Mouse (Mus musculus) liver, embryonic 16.5 days (tissue): ENCODE measurements around the gene B3gnt7. TPM values are rescaled to one million over a fixed set of nuclear protein-coding genes. Genes with fewer than 3 reads are reported as not detected.
A peak's percentile ranks its signal among the peaks of the same experiment; 100 is the strongest.

Source experiments
- ATAC-seq: fragments of 200-750 bp; cut with Nextera tagmentation; 2 replicates; pipeline ENCODE4 v1.8.0; 2017; ENCODE audit warnings: low read depth, mild to moderate bottlenecking, moderate number of reproducible peaks, moderate library complexity
- H3K27ac ChIP-seq: fragments of 300-500 bp; sonication (generic); 2 replicates; pipeline ENCODE4 v1.5.1; 2014; ENCODE audit warnings: mild to moderate bottlenecking, low read length
- H3K27me3 ChIP-seq: fragments of 300-500 bp; sonication (generic); 2 replicates; pipeline ENCODE4 v1.6.1; 2014; ENCODE audit warnings: low read depth, low read length, mixed read lengths; ENCODE audit not compliant: control insufficient read depth, insufficient read depth
- H3K36me3 ChIP-seq: fragments of 300-500 bp; sonication (generic); 2 replicates; pipeline ENCODE4 v1.6.1; 2014; ENCODE audit warnings: mild to moderate bottlenecking; ENCODE audit not compliant: control insufficient read depth, insufficient read depth
- H3K4me1 ChIP-seq: fragments of 300-500 bp; sonication (generic); 2 replicates; pipeline ENCODE4 v1.6.1; 2014; ENCODE audit warnings: low read depth, low read length, mixed read lengths; ENCODE audit not compliant: control insufficient read depth
- H3K4me2 ChIP-seq: fragments of 300-500 bp; sonication (generic); 2 replicates; pipeline ENCODE4 v1.6.1; 2014; ENCODE audit warnings: low read depth, low read length, mixed read lengths
- H3K4me3 ChIP-seq: fragments of 300-500 bp; sonication (generic); 2 replicates; pipeline ENCODE4 v1.5.1; 2014; ENCODE audit warnings: low read depth, mild to moderate bottlenecking, low read length
- H3K9ac ChIP-seq: fragments of 300-500 bp; sonication (generic); 2 replicates; pipeline ENCODE4 v1.6.1; 2014; ENCODE audit warnings: low read depth, low read length
- H3K9me3 ChIP-seq: fragments of 300-500 bp; sonication (generic); replicated peaks from 2 replicates; pipeline ENCODE4 v1.6.1; 2016; ENCODE audit warnings: low read length; ENCODE audit not compliant: control insufficient read depth
- WGBS: fragments of 180-500 bp; shearing (Covaris S2); extraction: QIAGEN DNeasy Blood & Tissue Kit; methylation state at CpG from one replicate; pipeline ENCODE4 v1.1.7; 2014; ENCODE audit not compliant: insufficient replicate concordance; 5-methylcytosine and 5-hydroxymethylcytosine counted together
- polyA plus RNA-seq: library from polyadenylated mRNA; unstranded; fragments of >200 nt; fragmentation: Nextera tagmentation; extraction: Ambion mirVana; gene quantifications from 2 replicates; pipeline ENCODE4 v1.2.1, GENCODE M21; 2015

Gene B3gnt7
- polyA plus RNA-seq, 1 experiment from 2014 or later = 0.65 TPM

- no peak overlapping the region for H3K4me2 ChIP-seq
- no peak overlapping the region for H3K4me3 ChIP-seq
- H3K27me3 ChIP-seq = no peaks in the 10 kb centered on the region
- WGBS = 71% methylated on average over 5 of the region's 5 CpGs
- no peak for ATAC-seq
- no peak overlapping the region for H3K27ac ChIP-seq
- H3K4me1 ChIP-seq = no peaks in the 10 kb centered on the region
- H3K36me3 ChIP-seq = no peaks in the 10 kb centered on the region
- H3K9ac ChIP-seq = no peak overlapping the region
- H3K9me3 ChIP-seq = no peaks in the 10 kb centered on the region
These were observed 8.8 kb upstream of the B3gnt7 start for GRCm38 (mm10) chr1:86293868-86294267.

DNA sequence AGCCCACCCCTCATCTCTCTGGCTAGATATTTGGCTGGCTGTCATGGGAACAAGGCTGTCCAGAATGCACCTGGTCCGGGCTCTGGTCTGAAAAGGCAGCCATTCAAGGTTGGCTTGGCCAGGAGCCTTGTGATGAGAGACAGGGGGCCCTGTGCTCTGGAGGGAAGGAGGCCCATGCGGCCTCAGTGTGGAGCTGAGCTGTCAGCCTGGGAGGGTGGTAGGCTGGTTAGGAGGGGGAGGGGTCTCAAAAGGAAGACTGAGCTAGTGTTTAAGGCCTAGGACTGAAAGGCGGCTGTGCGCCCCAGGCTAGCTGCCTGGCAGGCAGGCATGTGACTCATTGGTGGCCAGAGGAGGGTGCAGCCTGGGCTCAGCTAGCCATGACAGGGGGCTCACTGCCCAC is 8.2 kb upstream of the B3gnt7 start:
- Histone ChIP-seq H3K36me3 (no peaks in the 10 kb centered on the region), H3K4me1 (no peaks in the 10 kb centered on the region), H3K9me3 (no peaks in the 10 kb centered on the region), H3K27me3 (no peaks in the 10 kb centered on the region), H3K27ac (no peak overlapping the region), H3K9ac (no peak overlapping the region), H3K4me3 (no peak overlapping the region), H3K4me2 (no peak overlapping the region)
- WGBS = 77% methylated on average over 4 of the region's 4 CpGs
- no peak for ATAC-seq

- no peak overlapping the region for H3K9ac ChIP-seq
- WGBS = 68% methylated on average over 2 of the region's 2 CpGs
- H3K4me3 ChIP-seq = no peak overlapping the region
- H3K27ac ChIP-seq = no peak overlapping the region
- H3K4me1 ChIP-seq = peaks cover 13% of the 10 kb centered on the region
- H3K36me3 ChIP-seq = no peaks in the 10 kb centered on the region
- peaks cover 31% of the 10 kb centered on the region for H3K27me3 ChIP-seq
- no peaks in the 10 kb centered on the region for H3K9me3 ChIP-seq
- ATAC-seq = no peak
- no peak overlapping the region for H3K4me2 ChIP-seq
These were observed 2.5 kb upstream of the B3gnt7 start for GRCm38 (mm10) chr1:86300093-86300492.

DNA sequence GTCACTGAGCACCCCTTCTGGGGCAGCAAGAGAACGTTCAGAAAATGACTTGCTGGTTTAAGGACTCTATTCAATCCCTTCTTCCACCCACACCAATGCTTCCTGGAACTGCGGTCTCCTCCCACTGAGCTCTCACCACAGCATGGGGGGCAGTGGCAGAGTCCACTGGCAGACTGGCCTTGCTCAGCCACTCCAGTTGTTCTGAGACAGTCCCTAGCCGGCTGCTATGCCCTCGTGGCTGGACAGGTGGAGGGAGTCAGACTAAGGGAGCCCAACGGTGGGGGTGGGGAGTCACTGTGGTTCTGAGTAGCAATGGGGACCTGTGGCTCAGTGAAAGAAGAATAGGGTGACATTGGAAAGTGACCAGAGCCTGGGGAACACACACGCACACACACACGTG is 1.9 kb upstream of the B3gnt7 start:
- Histone ChIP-seq H3K27ac (no peak overlapping the region), H3K9me3 (no peaks in the 10 kb centered on the region), H3K27me3 (peaks cover 32% of the 10 kb centered on the region), H3K4me3 (no peak overlapping the region), H3K4me2 (no peak overlapping the region), H3K4me1 (peaks cover 13% of the 10 kb centered on the region), H3K9ac (no peak overlapping the region), H3K36me3 (no peaks in the 10 kb centered on the region)
- 27% methylated on average over 7 of the region's 7 CpGs for WGBS
- ATAC-seq = no peak

DNA sequence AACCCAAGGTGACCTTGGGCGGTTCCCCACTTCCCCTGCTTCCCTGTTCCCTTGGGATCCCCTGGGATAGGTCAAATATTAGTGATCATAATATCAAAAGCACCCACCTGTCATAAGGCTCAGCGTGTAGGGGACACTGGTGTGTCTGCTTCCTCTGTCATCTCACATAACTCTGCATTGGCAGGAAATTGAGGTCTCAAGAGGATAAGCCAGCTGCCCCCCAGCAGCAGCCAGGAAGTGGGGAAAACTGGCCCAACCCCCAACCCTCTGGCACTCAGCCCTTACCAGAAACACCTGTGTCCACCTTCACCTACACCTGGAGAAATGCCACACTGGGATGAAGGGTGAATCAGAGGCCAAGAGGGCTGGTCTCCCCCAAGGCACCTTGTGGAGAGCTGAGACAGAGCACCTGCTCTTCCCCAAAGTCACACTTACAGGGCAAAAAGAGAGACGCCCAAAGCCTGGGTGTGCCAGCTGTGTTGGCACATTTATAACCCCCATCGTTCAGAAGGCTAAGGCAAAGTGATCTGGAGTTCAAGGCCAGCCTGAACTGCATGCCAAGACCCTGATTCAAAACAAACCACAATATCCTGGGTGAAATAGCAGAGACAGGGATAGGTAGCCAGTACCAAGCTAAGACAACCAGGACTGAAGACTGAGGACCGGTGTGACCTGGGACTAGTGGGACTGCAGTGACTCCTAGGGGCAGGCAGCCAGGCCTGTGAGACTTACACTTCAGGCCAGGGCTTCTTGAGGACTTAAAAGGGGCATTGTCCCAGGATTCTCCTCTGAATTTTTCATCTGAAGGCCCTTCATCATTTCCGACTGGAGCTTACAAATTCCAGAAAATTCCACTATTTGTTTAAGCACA is 1.2 kb upstream of the B3gnt7 start:
- ATAC-seq = no peak
- H3K4me3 ChIP-seq = no peak overlapping the region
- H3K27ac ChIP-seq = no peak overlapping the region
- peaks cover 32% of the 10 kb centered on the region for H3K27me3 ChIP-seq
- peaks cover 13% of the 10 kb centered on the region for H3K4me1 ChIP-seq
- H3K9ac ChIP-seq = no peak overlapping the region
- WGBS = 37% methylated on average over 6 of the region's 6 CpGs
- no peak overlapping the region for H3K4me2 ChIP-seq
- no peaks in the 10 kb centered on the region for H3K36me3 ChIP-seq
- no peaks in the 10 kb centered on the region for H3K9me3 ChIP-seq

DNA sequence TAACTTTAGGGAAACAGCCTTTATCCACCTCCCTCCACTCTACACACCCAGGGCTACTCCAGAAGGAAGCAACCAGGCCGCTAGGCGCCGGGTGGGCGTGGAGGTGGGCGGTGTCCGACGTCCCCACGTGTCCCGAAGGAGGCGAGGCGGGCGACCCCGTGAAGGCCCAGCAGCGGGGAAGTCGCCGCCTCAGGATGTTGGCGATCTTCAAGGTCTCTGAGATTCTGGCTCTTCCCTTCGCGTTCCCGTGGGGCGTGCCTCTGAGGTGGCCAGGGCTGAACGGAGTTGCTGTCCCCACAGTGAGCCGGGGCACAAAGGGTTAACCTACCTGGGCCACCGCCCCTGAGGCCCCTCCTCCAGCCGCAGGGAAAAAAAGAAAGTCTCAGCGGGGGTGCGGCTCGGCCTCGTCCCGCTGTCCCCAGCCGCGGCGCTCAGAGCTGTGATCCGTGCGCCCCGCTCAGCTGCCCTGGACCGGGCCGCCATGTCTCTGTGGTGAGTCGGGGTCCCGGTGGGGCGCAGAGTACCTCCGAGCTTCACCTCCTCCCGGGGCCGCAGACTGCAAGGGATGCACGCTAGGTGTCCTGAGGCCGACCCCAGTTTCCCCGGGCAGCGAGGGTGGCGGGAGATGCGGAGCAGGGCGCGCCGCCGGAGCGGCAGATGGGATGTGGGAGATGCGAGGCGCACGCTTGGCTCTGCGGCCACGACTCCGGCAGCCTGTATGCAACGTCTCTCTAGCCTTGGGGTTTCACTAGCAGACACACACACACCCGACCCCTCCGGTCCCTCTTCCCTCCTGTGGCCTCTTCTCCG is 636 bp downstream of the B3gnt7 start:
- Histone ChIP-seq H3K9ac (peak overlapping the region; percentile 38), H3K4me1 (peaks cover 13% of the 10 kb centered on the region), H3K9me3 (no peaks in the 10 kb centered on the region), H3K27ac (no peak overlapping the region), H3K27me3 (peaks cover 32% of the 10 kb centered on the region), H3K4me3 (peak overlapping the region; percentile 58), H3K36me3 (no peaks in the 10 kb centered on the region), H3K4me2 (peak overlapping the region; percentile 75)
- peak; percentile 40 for ATAC-seq
- WGBS = under 1% methylated on average over 65 of the region's 65 CpGs

DNA sequence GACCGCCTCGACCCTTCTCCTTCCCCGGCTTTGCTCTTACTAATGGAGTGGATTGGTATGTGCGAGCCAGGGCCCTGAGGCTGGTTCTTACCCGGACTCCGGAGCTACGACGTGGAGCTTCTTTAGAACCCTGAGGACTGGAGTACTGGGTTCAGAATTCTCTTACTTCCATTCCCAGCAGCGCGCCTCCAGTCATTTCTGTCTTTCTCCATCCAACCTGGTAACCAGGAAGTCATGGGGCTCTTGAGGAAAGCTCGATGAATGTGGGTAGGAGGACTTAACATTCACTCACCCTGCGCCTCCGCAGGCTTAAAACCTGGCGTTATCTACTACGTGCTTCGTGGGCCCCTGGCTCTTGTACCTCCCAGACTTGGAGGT is 1.2 kb downstream of the B3gnt7 start:
- Histone ChIP-seq H3K27me3 (peaks cover 32% of the 10 kb centered on the region), H3K4me3 (peak overlapping the region; percentile 58), H3K9me3 (no peaks in the 10 kb centered on the region), H3K27ac (no peak overlapping the region), H3K4me1 (peaks cover 13% of the 10 kb centered on the region), H3K4me2 (peak overlapping the region; percentile 75), H3K36me3 (no peaks in the 10 kb centered on the region), H3K9ac (peak overlapping the region; percentile 38)
- no peak for ATAC-seq
- WGBS = 4% methylated on average over 16 of the region's 16 CpGs

- 54% methylated on average over 3 of the region's 3 CpGs for WGBS
- Histone ChIP-seq H3K9me3 (no peaks in the 10 kb centered on the region), H3K4me2 (no peak overlapping the region), H3K27ac (no peak overlapping the region), H3K4me1 (peaks cover 13% of the 10 kb centered on the region), H3K27me3 (peaks cover 32% of the 10 kb centered on the region), H3K36me3 (no peaks in the 10 kb centered on the region), H3K4me3 (no peak overlapping the region), H3K9ac (no peak overlapping the region)
- no peak for ATAC-seq
These were observed 4.1 kb downstream of the B3gnt7 start for GRCm38 (mm10) chr1:86306686-86307085.
